Mouse (Mus musculus): ENCODE results near the gene Zfp273.
A peak's percentile ranks its signal among the peaks of the same experiment; 100 is the strongest.
"Not testable (repeated sequence)": the region's sequence is repeated elsewhere in the genome, so short reads cannot be mapped to it uniquely, and the experiment has no call there.

Zfp273 gene

DNA sequence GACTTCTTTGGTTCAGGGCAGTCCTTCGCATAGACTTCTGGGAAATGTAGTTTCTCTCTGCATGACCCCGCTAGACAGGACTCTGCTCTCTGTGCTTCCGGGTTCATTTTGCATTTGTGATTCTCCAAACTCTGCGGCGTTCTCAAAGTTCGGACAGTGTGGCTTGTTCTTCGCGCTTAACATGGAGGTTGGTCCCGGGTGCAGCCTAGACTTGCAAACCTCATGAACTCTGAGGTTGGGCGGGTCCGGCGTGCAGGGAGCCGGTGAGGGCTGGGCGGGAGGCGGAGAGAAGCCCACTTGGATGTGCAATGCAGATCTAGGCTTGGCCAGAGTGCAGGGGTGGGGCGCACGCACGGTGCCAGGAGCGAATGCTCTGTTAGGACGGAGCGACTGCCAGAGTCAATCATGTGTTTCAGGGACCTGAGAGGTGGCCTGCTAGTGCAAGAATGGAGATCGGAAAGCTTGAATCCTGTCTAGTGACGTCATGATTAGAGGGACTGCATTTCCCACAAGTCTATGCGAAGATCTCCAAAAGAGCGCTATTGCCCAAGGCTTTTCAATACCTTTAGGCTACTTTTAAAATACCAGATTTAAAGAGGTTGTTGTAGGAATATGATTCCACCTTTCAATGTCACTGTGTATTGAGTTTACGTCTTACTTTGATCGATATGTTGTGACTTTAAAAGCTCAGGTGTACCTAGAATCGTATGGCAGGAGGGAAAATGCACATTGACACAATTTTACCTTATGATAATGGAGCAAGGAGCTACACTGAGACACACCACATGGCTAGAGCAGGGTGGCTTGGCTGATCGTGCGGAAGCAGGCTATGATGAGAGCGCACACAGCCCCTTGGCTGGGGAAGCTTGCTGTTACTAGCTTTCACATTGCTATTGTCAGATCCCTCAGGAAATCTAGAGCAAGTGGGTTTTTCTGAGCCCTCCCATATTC lies at the start of gene Zfp273:
Zfp273 (plus strand) TSS at position 31 of the 951 bp plus-strand sequence.
- peak; percentile 77 for DNase-seq (ENCODE audit: extremely low read depth, low read depth)

DNA sequence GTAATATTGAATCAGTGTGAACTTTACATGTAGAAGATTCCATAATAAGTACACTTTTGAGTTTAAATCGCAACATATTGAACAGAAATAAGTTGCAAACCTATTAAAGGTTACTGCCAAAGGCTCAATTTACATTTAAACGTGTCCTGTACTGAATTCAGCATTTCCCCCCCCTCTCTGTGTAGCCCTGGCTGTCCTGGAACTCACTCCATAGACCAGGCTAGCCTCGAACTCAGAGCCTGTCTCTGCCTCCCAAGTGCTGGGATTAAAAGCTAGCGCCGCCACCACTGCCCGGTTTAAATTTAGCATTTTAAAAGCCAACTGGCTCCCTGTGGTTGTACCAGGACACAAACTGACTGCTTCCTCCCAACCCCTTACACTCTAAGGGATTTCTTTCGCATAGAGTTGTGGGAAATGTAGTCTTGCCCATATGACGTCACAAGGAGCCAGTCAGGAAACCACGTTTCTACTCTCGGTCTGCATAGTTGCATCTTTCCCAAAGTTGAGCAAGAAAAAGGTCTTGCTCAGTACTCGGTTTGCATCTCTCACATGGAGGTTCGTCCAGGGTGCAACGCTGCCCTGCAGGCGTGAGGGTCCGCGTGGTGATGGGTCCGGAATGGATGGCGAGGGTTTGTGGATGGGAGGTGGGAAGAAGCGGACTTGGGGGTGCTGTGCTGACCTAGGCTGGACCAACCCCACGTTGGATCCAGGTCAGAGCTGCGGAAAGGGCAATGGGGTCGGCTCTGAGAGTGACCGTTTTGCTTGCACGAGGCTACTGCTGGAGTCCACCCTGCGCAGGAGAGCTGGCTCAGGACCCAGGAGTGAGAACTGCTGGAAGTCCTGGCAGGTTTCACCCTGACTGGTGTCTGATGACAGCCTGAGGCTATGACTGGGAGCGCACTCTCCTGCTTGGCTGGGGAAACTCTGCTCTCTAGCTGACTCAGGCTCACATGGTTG lies 34.0 kb upstream of the Zfp273 start, which contains the start of gene Zfp493:
Zfp493 (plus strand) TSS at position 429 of the 957 bp plus-strand sequence.
- no peak for DNase-seq (ENCODE audit: extremely low read depth, low read depth)

DNA sequence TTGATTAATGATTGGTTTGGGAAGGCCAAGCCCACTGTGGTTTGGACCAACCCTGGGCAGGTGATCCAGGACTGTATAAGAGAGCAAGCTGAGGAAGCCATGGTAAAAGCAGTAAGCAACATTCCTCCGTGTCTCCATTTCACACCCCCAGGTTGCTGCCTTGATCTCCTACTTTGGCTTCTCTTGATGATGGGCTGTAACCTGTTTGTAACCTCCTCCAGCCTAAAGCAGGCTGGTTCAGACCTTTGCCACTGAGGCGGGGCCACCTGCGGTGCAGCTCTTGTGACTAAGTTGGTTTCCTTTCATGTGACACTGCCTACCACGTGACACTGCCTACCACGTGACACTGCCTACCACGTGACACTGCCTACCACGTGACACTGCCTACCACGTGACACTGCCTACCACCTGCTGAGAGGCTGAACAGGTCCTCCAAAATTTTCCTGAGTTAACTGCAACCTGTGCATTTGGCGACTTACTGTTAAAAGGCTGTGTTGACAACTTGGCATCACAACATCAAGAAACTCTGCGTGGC lies 21.6 kb upstream of the Zfp273 start:
- DNase-seq (ENCODE audit: extremely low read depth, low read depth), result no peak

DNA sequence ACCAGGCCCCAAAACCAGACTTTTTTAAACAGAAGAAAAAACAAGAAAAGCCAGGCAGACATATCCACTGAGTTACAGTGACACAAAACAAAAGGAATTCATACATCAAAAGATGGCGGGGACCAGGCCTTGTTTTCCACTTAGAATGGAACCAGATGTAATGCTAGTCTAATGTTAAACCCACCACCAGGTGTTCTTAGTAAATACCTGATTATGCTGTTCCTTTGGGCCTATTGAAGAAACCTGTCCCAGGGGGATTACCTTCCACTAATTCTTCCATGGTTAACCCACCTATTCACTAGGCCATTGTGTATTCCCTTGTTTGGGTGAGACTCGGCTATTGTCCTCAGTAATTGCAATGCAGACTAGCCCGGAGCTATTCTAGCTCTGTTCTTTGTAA lies 14.9 kb upstream of the Zfp273 start:
- no peak for DNase-seq (ENCODE audit: extremely low read depth, low read depth)

GRCm38 (mm10) chr13:67799151-67799550 lies 14.4 kb upstream of the Zfp273 start:
- not testable (repeated sequence) for DNase-seq (ENCODE audit: extremely low read depth, low read depth)

- DNase-seq (ENCODE audit: extremely low read depth, low read depth), result no peak
These were observed 1.8 kb upstream of the Zfp273 start for GRCm38 (mm10) chr13:67811651-67812210.

- no peak for DNase-seq (ENCODE audit: extremely low read depth, low read depth)
These were observed 405 bp upstream of the Zfp273 start for GRCm38 (mm10) chr13:67812961-67813709.

DNA sequence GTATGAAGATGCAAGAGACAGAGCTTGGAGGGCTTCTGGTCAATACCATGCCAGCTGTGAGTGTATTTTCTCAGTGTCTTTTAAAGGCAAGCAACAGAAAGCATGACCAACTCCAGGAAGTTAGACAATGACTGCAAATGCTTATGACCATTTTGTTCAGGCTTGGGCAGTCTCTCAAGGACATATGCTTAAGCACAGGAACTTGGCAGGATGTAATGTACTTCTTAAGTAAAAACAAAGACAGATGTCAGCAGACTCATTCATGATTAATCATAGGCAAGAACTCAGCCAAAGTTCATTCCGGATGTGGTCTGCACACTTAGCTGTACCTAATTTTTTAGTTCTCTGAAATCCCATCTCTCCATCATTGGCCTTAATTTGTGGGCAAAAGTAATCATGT lies 5.1 kb downstream of the Zfp273 start:
- no peak for DNase-seq (ENCODE audit: extremely low read depth, low read depth)

DNA sequence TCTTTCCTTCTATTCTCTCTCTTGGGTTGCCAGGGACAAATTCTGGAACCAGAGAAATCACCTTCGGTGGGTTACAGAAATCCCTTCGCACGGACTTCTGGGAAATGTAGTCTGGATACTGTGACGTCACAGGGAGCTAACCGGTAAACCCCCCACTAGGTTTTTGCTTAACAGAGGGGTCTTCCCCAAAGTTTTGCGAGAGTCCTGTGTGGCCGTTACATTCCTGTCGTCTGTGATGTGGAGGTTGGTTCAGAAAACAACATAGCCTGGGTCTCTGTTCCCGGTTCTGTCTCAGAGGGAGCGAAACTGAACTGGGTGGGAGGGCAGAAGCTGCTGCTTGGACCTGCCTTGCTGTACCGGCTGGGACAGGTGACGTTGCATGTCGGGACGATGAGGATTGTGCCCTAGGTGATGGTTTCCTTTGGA lies 17.4 kb downstream of the Zfp273 start, which contains the start of gene Gm10037:
Gm10037 (plus strand) TSS at position 196 of the 426 bp plus-strand sequence.
- no peak for DNase-seq (ENCODE audit: extremely low read depth, low read depth)

DNA sequence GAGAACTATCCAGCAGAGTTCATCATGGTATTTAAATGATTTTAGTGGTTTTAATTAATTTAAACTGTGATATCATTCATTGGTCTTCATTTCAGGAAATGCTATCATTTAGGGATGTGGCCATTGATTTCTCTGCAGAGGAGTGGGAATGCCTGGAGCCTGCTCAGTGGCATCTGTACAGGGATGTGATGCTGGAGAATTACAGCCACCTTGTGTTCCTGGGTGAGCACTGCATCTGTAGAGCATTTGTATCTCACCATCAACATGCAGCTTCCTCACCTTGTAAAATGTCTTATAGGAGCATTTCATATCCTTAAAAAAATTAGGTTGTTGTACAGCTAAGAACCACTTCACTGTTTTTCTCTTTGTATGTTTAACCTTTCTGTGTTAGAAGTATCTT lies 19.6 kb downstream of the Zfp273 start:
- not testable (repeated sequence) for DNase-seq (ENCODE audit: extremely low read depth, low read depth)

GRCm38 (mm10) chr13:67843775-67844118 lies 30.2 kb downstream of the Zfp273 start:
- DNase-seq (ENCODE audit: extremely low read depth, low read depth), result no peak

DNA sequence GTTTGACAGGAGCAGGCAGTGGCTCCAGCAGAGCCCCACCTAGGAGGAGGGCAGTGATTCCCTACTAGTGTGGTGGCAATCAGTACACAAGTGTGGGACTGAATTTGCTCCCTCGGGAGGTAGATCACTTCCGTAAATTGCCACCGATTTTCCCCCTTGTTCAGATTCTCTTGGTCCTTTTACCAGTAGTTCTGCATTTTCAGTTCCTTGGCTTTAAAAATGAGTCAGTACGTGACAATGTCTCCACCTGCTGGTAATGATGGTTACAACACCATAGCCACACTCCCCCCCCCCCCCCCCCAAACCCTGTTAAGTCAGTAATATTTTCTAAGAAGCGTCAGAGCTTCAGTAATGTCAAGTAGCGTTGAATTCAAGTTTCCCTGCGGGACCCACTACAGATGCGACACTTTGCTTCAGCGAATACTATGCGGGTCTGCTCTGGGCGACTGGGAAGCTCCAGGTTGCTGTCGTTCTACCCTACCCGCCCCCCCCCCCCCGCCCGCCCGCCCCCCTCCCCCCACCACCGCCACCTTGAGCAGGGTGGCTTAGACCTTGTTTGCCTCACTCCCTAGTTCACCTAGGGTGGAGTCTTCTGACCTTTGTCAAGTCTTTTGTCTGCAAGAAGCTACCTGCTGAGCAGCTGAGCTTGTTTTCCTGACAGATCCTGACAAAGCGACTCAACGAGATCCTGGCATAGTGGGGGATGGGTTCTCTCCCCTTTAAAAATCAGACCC lies 30.7 kb downstream of the Zfp273 start:
- DNase-seq (ENCODE audit: extremely low read depth, low read depth), result peak; percentile 36

DNA sequence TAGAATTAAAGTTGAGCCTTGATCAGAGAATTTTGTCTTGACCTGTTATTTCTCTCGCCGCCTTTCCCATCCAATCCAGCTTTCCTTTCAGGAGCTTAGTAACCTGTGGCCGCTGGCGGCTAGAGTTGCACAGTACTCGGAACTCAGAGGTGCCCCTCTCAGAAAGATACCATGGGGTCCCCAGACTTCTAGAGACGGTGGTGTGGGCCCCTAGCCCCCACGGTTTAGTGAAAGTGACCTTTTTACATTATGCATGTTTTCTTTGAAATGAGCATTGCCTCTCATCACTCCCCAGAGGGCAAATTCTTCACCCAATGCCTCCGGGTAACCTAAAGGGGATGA lies 31.3 kb downstream of the Zfp273 start:
- no peak for DNase-seq (ENCODE audit: extremely low read depth, low read depth)

DNA sequence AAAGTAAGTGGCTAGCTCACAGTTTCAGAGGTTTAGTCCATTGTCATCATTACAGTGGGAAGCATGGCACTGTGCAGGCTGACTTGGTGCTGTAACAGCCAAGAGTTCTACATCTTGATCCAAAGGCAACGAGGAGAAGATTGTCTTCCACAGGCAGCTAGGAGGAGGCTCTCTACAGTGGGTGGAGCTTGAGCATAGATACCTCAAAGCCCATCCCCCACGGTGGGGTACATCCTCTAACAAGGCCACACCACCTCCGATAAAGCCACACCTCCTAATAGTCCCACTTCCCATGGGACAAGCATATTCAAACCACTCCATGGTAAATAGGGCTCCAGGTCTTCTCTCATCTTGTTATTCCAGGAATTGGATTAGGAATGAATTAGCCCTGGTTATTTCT lies 36.8 kb downstream of the Zfp273 start:
- DNase-seq (ENCODE audit: extremely low read depth, low read depth), result no peak

DNA sequence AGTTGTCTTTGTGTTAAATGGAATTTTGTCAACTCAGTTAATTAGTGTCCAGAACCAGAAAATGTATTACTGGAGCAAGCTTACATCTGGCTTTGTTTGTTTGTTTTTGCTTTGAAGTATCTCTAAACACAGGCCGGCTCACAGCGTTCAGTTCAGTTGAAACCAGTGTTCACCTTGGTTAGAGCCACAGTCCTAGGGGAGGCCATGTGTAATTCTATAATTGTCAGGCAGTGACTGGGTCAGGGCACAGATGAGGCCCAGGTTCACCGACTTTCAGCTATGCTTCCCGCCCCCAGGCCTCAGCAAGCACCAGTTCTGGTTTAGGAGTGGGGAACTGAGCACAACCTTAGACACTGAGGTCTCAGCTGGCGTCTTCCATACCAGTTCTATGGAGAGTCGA lies 39.6 kb downstream of the Zfp273 start:
- no peak for DNase-seq (ENCODE audit: extremely low read depth, low read depth)

DNA sequence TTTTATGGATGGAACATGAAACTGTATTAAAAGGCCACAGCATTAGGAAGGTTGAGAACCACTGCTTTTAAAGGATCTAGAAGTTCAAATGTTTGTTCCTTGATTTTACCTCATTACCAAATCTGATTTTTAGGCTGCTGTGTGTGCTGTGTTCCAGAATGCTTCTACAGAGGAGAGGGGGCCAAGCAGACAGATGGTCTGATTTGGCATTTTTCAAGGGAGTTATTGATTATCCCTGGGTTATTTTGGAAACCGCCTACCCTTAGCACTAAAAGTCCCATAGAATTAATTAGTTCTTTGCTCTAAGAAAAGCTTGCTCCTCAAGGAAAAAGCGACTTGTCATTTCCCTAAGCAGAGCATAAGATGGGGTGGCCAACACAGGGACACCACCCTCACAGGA lies 40.4 kb downstream of the Zfp273 start:
- DNase-seq (ENCODE audit: extremely low read depth, low read depth), result no peak

DNA sequence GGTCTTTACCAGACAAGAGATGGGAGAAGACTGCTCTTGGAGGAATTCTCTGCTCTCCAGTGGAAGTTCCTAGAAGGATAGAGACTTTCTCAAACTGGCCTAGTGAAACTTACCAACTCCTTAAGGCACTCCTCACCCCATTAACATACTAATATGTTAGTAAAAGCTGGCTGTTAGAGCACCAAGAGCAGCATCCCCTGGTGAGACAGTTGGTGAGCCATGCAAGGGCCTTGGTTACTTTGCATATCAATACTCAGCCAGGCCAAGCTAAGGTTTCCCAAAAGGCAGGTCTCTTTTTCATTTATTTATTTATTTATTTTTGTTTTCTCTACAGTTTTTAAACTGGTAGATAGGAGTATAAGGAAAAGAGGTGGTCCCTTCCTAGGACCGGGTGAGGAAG lies 43.8 kb downstream of the Zfp273 start:
- DNase-seq (ENCODE audit: extremely low read depth, low read depth), result no peak

GRCm38 (mm10) chr13:67862508-67862907 lies 49.0 kb downstream of the Zfp273 start:
- DNase-seq (ENCODE audit: extremely low read depth, low read depth), result no peak

DNA sequence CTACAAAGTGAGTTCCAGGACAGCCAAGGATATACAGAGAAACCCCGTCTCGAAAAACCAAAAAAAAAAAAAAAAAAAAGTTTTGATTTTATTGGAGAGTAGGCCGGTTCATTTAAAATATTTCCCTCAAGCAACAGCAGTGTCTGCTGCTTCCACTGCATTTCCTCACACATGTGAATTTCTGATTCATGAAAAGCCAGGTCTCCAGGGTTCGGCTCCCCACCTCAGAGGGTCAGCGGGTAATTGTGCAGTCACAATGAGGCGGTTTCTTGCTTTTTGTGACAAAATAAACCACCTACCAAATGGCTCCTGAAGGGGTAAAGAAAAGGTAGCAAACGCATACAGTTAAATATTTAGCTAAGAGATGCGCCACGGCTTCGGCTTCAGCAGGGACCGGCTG lies 49.5 kb downstream of the Zfp273 start, which contains the start of gene BC048507:
BC048507 (plus strand) TSS at position 301 of the 400 bp plus-strand sequence.
- no peak for DNase-seq (ENCODE audit: extremely low read depth, low read depth)

All from MEL-GATA-1-ER (cell line).